Mouse (Mus musculus): ENCODE measurements around the gene Fam178b. TPM values are rescaled to one million over a fixed set of nuclear protein-coding genes. Genes with fewer than 3 reads are reported as not detected.
A peak's percentile ranks its signal among the peaks of the same experiment; 100 is the strongest.

The Fam178b gene
- total and polyA plus RNA-seq, 2 experiments from 2014 or later: not detected

- DNase-seq (no peak), ATAC-seq (no peak)
- Histone ChIP-seq H3K9ac (no peak overlapping the region), H3K4me3 (ENCODE audit: low read depth, low read length) (no peak overlapping the region), H3K4me2 (ENCODE audit: low read depth) (no peak overlapping the region), H3K9me3 (ENCODE audit: low read length) (no peaks in the 10 kb centered on the region), H3K27ac (ENCODE audit: low read depth, low read length) (no peak overlapping the region), H3K27me3 (ENCODE audit: insufficient read depth, low read length) (no peaks in the 10 kb centered on the region), H3K4me1 (ENCODE audit: insufficient read depth) (no peaks in the 10 kb centered on the region), H3K36me3 (ENCODE audit: insufficient read depth) (peaks cover 6% of the 10 kb centered on the region; the same call in 1 of the 2 replicates)
- WGBS: 88% methylated on average over 12 of the region's 12 CpGs
- TF ChIP-seq CTCF (IDR thresholded peaks at IDR 0.05; ENCODE audit: low read depth): no peak
These were observed 151.5 kb downstream of the Fam178b start for GRCm38 (mm10) chr1:36531461-36531860.

- Histone ChIP-seq H3K9ac (no peak overlapping the region), H3K27me3 (ENCODE audit: insufficient read depth, low read length) (no peaks in the 10 kb centered on the region), H3K9me3 (ENCODE audit: low read length) (no peaks in the 10 kb centered on the region), H3K4me1 (ENCODE audit: insufficient read depth) (no peaks in the 10 kb centered on the region), H3K4me2 (ENCODE audit: low read depth) (no peak overlapping the region), H3K36me3 (ENCODE audit: insufficient read depth) (peaks cover 11% of the 10 kb centered on the region), H3K4me3 (ENCODE audit: low read depth, low read length) (no peak overlapping the region), H3K27ac (ENCODE audit: low read depth, low read length) (no peak overlapping the region)
- TF ChIP-seq CTCF (IDR thresholded peaks at IDR 0.05; ENCODE audit: low read depth): no peak
- no peak for DNase-seq
- 91% methylated on average over 7 of the region's 7 CpGs for WGBS
- no peak for ATAC-seq
These were observed 152.0 kb downstream of the Fam178b start for GRCm38 (mm10) chr1:36530962-36531361.

- Histone ChIP-seq H3K27me3 (ENCODE audit: insufficient read depth, low read length) (no peaks in the 10 kb centered on the region), H3K36me3 (ENCODE audit: insufficient read depth) (peaks cover 16% of the 10 kb centered on the region), H3K4me1 (ENCODE audit: insufficient read depth) (no peaks in the 10 kb centered on the region), H3K4me2 (ENCODE audit: low read depth) (no peak overlapping the region), H3K4me3 (ENCODE audit: low read depth, low read length) (no peak overlapping the region), H3K9me3 (ENCODE audit: low read length) (no peaks in the 10 kb centered on the region), H3K27ac (ENCODE audit: low read depth, low read length) (no peak overlapping the region), H3K9ac (no peak overlapping the region)
- no peak for ATAC-seq
- 72% methylated on average over 8 of the region's 8 CpGs for WGBS
- no peak for TF ChIP-seq CTCF (IDR thresholded peaks at IDR 0.05; ENCODE audit: low read depth)
- no peak for DNase-seq
These were observed 152.5 kb downstream of the Fam178b start for GRCm38 (mm10) chr1:36530485-36530884.

- no peak for ATAC-seq
- no peaks in the 10 kb centered on the region for H3K9me3 ChIP-seq (ENCODE audit: low read length)
- no peak overlapping the region for H3K27ac ChIP-seq (ENCODE audit: low read depth, low read length)
- H3K9ac ChIP-seq: no peak overlapping the region
- no peak overlapping the region for H3K4me3 ChIP-seq (ENCODE audit: low read depth, low read length)
- DNase-seq: no peak
- no peak for TF ChIP-seq CTCF (IDR thresholded peaks at IDR 0.05; ENCODE audit: low read depth)
- no peak overlapping the region for H3K4me2 ChIP-seq (ENCODE audit: low read depth)
- peaks cover 22% of the 10 kb centered on the region for H3K36me3 ChIP-seq (ENCODE audit: insufficient read depth)
- 88% methylated on average over 4 of the region's 4 CpGs for WGBS
- no peaks in the 10 kb centered on the region for H3K27me3 ChIP-seq (ENCODE audit: insufficient read depth, low read length)
- no peaks in the 10 kb centered on the region for H3K4me1 ChIP-seq (ENCODE audit: insufficient read depth)
These were observed 153.1 kb downstream of the Fam178b start for GRCm38 (mm10) chr1:36529875-36530274.

- no peak overlapping the region for H3K9ac ChIP-seq
- WGBS: 94% methylated on average over 4 of the region's 4 CpGs
- H3K27me3 ChIP-seq (ENCODE audit: insufficient read depth, low read length): no peaks in the 10 kb centered on the region
- no peak for DNase-seq
- H3K9me3 ChIP-seq (ENCODE audit: low read length): no peaks in the 10 kb centered on the region
- H3K27ac ChIP-seq (ENCODE audit: low read depth, low read length): no peak overlapping the region
- peaks cover 28% of the 10 kb centered on the region for H3K36me3 ChIP-seq (ENCODE audit: insufficient read depth)
- H3K4me3 ChIP-seq (ENCODE audit: low read depth, low read length): no peak overlapping the region
- no peak for ATAC-seq
- no peak for TF ChIP-seq CTCF (IDR thresholded peaks at IDR 0.05; ENCODE audit: low read depth)
- no peak overlapping the region for H3K4me2 ChIP-seq (ENCODE audit: low read depth)
- no peaks in the 10 kb centered on the region for H3K4me1 ChIP-seq (ENCODE audit: insufficient read depth)
These were observed 153.7 kb downstream of the Fam178b start for GRCm38 (mm10) chr1:36529274-36529673.

- Histone ChIP-seq H3K36me3 (ENCODE audit: insufficient read depth) (peaks cover 36% of the 10 kb centered on the region), H3K4me2 (ENCODE audit: low read depth) (no peak overlapping the region), H3K9ac (no peak overlapping the region), H3K4me1 (ENCODE audit: insufficient read depth) (no peaks in the 10 kb centered on the region), H3K27ac (ENCODE audit: low read depth, low read length) (peak overlapping the region; percentile 35; the same call in 1 of the 2 replicates), H3K27me3 (ENCODE audit: insufficient read depth, low read length) (no peaks in the 10 kb centered on the region), H3K9me3 (ENCODE audit: low read length) (no peaks in the 10 kb centered on the region), H3K4me3 (ENCODE audit: low read depth, low read length) (no peak overlapping the region)
- ATAC-seq (peak; percentile 62), DNase-seq (peak; percentile 61)
- WGBS: 3% methylated on average over 1 of the region's 1 CpGs
- TF ChIP-seq CTCF (IDR thresholded peaks at IDR 0.05; ENCODE audit: low read depth): no peak
These were observed 154.6 kb downstream of the Fam178b start for GRCm38 (mm10) chr1:36528351-36528750.

- Histone ChIP-seq H3K4me2 (ENCODE audit: low read depth) (no peak overlapping the region), H3K36me3 (ENCODE audit: insufficient read depth) (peaks cover 50% of the 10 kb centered on the region), H3K27me3 (ENCODE audit: insufficient read depth, low read length) (no peaks in the 10 kb centered on the region), H3K9ac (no peak overlapping the region), H3K27ac (ENCODE audit: low read depth, low read length) (no peak overlapping the region), H3K4me3 (ENCODE audit: low read depth, low read length) (no peak overlapping the region), H3K9me3 (ENCODE audit: low read length) (no peaks in the 10 kb centered on the region), H3K4me1 (ENCODE audit: insufficient read depth) (no peaks in the 10 kb centered on the region)
- 84% methylated on average over 10 of the region's 10 CpGs for WGBS
- no peak for DNase-seq
- TF ChIP-seq CTCF (IDR thresholded peaks at IDR 0.05; ENCODE audit: low read depth): no peak
- no peak for ATAC-seq
These were observed 156.1 kb downstream of the Fam178b start for GRCm38 (mm10) chr1:36526903-36527302.

Data from forebrain, postnatal 0 days (tissue).